Mouse (Mus musculus): ENCODE measurements around the gene Larp4b. TPM values are rescaled to one million over a fixed set of nuclear protein-coding genes. Genes with fewer than 3 reads are reported as not detected.

The Larp4b gene
- total RNA-seq, 1 experiment from 2014 or later = 92.9 TPM

GRCm38 (mm10) chr13:9170726-9171125 lies 77.0 kb downstream of the Larp4b start:
- no peak for ATAC-seq (replicated peaks; ENCODE audit: low read depth, poor library complexity, severe bottlenecking)

DNA sequence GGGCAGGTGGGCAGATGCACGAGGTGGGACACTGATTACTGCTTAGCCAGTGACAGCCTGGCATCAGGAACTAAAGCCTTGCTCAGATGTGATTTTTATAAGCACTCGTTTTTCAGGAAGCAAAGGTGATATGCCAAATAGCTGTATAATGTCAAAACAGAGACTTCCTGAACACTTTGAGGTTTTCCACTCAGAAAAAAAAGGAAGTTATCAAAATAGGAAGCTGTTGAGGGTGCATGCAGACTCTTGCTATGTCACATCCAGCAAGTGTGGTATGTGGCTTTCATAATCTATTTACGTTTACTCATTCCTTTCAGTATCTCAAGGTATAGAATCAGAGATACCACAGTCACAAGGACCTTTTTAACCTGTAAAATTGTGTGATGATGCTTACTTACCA lies 79.7 kb downstream of the Larp4b start:
- ATAC-seq (replicated peaks; ENCODE audit: low read depth, poor library complexity, severe bottlenecking) = peak; percentile 89

- ATAC-seq (replicated peaks; ENCODE audit: low read depth, poor library complexity, severe bottlenecking) = no peak
Measured at GRCm38 (mm10) chr13:9175171-9175570, 81.5 kb downstream of the Larp4b start.

- no peak for ATAC-seq (replicated peaks; ENCODE audit: low read depth, poor library complexity, severe bottlenecking)
Measured at GRCm38 (mm10) chr13:9178270-9178669, 84.6 kb downstream of the Larp4b start.

- ATAC-seq (replicated peaks; ENCODE audit: low read depth, poor library complexity, severe bottlenecking) = no peak
Measured at GRCm38 (mm10) chr13:9178718-9179117, 85.0 kb downstream of the Larp4b start.

GRCm38 (mm10) chr13:9180221-9180620 lies 86.5 kb downstream of the Larp4b start:
- ATAC-seq (replicated peaks; ENCODE audit: low read depth, poor library complexity, severe bottlenecking) = peak; percentile 87

DNA sequence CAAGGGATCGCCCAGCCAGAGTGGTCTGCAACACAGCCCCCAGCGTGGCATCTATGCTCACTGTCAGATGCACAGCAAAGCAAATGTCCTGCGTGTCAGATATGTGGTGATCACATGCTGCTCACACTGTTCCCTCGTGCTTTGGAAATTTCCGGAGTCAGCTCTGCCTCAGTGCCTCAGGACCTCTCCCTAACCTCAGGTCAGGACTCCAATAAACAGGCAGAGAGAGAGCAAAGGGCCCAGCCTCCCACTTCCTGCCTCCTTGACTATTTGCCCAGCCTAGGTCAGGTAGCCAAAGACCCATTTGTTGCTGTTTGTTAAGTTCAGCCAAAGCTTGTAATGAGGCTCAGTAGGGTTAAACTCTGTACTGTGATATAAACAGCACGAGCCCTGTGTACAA lies 87.4 kb downstream of the Larp4b start:
- ATAC-seq (replicated peaks; ENCODE audit: low read depth, poor library complexity, severe bottlenecking) = no peak

DNA sequence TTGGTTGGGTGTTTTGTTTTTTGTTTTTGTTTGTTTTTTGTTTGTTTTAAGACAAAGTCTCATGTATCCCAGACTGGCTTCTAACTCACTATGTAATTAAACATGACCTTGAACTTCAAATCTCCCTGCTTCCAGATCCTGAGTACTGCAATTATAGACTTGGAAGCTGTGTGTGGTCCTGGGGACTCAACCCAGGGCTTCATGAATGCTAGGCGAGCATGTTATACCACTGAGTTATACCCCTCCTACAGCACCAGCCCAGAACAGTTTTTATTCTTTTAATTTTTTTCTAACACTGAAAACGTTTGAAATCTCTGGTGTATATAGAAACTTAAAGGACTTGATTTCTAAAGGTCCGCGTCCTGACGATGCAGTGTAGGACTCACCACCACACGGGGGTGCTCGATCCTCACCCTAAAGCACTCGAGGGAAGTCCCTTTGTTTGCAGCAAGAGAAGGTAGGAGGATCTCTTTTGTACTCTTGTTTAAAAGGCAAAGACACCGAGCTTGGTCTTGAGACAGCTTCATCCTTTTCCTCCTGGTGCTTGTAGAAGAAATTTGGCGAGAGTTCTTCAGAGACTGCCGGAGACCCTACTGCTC lies 88.1 kb downstream of the Larp4b start:
- ATAC-seq (replicated peaks; ENCODE audit: low read depth, poor library complexity, severe bottlenecking) = peak; percentile 79

DNA sequence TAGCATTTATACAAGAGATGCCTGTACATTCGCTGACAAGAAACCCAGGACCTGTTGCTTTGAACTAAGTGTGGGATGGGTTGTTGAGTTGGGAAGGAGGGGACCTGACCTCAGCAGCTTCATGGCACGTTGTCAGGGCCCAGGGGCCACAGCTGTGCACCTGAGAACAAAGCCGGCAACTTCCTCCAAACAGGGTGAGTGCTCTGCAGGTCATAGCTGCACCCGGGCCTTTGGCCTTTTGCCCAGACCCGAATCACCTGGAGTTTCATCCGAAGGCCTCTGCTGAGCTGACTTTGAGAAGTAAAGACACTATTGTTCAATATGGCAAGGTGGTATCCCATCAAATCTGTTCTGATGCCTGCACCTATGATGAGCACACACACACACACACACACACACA lies 90.6 kb downstream of the Larp4b start:
- no peak for ATAC-seq (replicated peaks; ENCODE audit: low read depth, poor library complexity, severe bottlenecking)

DNA sequence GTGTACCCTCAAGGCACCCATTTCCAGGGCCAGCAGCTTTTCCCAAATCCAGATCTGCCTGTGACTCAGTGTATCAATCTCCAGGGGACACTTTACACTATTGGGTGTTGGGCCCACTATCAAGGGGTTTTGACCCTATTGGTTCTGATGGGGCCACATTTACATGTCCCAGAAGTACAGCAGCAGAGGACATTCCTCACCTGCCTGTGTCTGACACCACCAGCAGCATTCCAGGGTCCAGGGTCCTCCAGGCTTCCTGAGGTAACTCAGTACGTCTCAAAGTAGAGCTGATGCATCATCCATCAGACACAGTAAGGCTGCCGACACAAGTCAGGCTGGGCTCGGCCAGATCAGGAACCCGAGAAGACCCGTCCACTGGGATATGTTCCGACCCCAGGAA lies 91.0 kb downstream of the Larp4b start:
- no peak for ATAC-seq (replicated peaks; ENCODE audit: low read depth, poor library complexity, severe bottlenecking)

DNA sequence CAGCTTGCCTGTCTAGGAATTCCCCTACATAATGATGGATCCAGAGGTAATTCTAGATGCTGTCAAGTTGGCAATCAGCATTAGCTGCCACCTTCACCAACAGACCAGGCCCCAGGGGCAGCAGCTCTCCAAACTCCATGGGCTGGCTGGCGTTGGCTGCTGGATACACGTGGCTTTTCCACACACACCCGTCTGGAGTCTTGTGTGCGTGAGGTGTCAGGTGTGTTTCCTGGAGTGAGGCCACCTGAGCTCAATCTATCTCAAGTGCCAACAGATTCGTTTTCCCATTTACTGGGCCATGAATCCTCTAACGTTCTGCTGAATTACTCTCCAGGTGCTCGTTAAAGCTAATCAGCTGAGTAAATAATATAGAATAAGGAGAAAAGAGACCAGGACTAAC lies 93.5 kb downstream of the Larp4b start:
- no peak for ATAC-seq (replicated peaks; ENCODE audit: low read depth, poor library complexity, severe bottlenecking)

DNA sequence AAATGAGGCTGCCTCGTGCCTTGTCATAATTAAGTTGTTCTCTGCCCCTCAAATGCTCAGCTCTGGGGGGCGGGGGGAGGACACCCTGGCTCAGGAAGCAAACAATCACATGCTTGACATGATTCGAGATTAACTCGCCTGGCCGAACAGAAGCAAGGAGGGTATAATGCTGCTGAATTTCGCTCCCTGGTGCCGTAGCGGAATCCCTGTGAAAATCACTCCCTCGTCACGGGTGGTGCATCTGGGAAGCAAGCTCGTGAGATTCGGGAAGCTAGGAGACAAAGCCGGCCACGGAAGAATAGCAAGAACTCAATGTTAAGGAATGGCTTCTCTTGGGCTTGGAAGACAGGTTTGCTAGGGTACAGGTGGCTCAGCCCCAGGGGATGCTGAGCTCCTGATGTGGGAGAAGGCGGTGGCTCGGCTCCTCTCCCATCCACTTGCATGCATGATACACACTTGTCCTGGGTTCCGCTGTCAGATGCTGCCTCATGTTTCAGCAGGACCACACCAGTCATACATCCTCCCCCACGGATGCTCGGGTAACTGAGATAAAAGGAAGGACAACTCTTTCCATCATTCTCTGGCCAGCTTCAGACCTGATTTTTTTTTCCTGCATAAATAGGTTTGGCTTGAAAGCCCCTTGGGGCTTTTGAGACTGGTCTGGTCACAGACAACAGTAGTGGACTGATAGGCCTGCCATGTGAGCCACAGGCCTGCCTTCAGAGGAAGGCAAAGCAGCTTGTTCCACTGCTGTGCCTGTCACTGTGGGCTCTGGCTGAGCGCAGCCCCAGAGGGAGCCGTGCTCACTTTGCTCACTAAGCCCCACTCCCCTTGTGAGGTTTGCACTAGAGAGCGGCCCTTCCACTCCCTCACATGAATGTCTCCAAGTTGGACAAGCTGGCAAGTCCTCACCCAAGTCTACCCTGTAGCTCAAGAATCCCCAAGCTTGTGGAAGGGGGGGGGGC lies 94.2 kb downstream of the Larp4b start:
- no peak for ATAC-seq (replicated peaks; ENCODE audit: low read depth, poor library complexity, severe bottlenecking)

- ATAC-seq (replicated peaks; ENCODE audit: low read depth, poor library complexity, severe bottlenecking) = no peak
Measured at GRCm38 (mm10) chr13:9189481-9189880, 95.8 kb downstream of the Larp4b start.

- peak; percentile 55 for ATAC-seq (replicated peaks; ENCODE audit: low read depth, poor library complexity, severe bottlenecking)
Measured at GRCm38 (mm10) chr13:9191172-9192140, 97.8 kb downstream of the Larp4b start.

DNA sequence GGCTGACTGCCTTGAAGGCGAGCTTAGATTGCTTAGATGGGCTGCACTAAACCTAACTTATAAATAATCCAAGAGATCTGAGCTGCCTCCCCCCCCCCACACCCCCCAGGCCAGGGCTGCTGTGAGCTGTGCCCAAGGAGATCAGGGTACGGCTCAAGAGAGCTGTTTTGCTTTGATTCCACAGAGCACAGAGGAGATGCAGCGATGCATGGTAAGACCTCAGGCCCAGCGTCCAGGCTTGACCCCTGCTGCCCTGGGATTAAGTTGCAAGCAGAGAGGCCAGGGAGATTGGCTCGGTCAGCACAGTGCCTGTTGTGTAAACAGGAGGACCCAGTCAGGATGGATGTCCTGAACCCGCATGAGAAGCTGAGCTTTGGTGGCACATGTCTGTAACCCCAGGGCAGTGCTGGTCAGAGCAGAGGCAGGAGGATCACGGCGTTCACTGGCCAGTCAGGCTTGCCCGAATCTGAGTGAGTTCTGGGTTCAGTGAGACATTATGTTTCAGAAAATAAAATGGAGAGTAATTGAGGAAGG lies 99.2 kb downstream of the Larp4b start:
- ATAC-seq (replicated peaks; ENCODE audit: low read depth, poor library complexity, severe bottlenecking) = no peak

- no peak for ATAC-seq (replicated peaks; ENCODE audit: low read depth, poor library complexity, severe bottlenecking)
Measured at GRCm38 (mm10) chr13:9194656-9195055, 101.0 kb downstream of the Larp4b start.

GRCm38 (mm10) chr13:9195565-9195964 lies 101.9 kb downstream of the Larp4b start:
- ATAC-seq (replicated peaks; ENCODE audit: low read depth, poor library complexity, severe bottlenecking) = no peak

- ATAC-seq (replicated peaks; ENCODE audit: low read depth, poor library complexity, severe bottlenecking) = no peak
Measured at GRCm38 (mm10) chr13:9198106-9198505, 104.4 kb downstream of the Larp4b start.

DNA sequence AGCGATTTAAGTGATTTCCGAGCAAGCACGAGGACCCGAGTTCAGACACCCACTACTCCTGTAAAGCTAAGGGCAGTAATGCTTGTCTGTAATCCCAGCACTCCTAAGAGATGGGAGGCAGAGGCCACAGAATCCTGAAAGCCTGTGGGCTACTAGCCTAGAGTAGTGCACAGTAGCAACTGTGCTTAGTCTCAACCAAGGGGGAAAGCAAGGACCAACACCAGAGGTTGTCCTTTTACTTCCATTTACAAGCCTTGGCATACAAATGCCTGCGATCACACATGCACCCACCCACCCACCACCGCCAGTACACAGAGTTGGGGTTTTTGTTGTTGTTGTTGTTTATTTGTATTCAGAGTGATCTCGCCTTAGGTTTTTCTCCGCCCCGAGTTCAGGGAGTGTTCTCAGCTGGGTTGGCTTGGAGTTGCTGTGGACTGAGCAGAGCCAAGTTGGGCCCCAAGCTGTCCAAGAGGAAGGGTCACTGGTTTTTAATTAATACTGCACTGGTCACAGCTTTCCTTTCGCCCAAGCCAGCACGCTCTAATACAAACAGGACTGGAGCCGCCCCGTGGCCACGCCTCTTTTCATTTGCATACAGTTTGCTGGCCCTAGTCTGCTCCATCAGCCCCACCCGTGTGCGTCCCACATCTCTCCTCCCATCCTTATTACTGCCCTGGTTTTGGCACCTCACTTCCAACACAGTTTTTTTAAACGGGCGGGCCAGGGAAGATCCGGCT lies 105.2 kb downstream of the Larp4b start:
- ATAC-seq (replicated peaks; ENCODE audit: low read depth, poor library complexity, severe bottlenecking) = peak; percentile 84
